Comparison of ENCODE assay signal across 20 mouse cellular contexts in the genomic region with DNA sequence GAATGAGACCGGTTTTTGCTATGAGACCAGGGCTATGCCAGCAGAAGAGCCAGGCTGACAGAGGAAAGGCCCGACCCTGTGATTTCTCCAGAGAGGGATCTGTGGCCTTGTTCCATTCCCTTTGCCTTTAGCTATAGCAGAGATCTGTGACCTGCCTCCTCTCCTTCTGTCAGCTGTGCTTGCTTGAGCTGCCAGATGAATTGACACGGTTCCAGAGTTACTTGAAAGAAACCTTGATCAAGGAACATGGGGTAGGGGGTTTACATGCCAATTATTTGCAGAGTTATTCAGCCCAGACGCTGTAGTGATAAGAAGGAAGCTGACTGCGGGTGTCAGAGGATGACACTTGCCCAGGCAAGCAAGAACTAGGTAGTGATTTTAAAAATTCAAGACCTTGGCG. TPM values are rescaled to one million over a fixed set of nuclear protein-coding genes. Genes with fewer than 3 reads are reported as not detected.
DNase-seq lines count a peak whose midpoint lies in the region; ATAC-seq and TF ChIP-seq lines count a peak whose summit lies in the region.
"Had no signal": no experiment of that assay in that cellular context is flagged by ENCODE, and none has a peak within 500 bp of the region (broad histone marks: within the 10 kb centered on the region; RNA-seq: fewer than 3 reads in every experiment).

No protein-coding gene starts in this region.

- no peak overlapping the region for H3K4me3 ChIP-seq in cerebellum, adult 2 months (replicated peaks; ENCODE audit: insufficient read depth, low read depth, low read length)
- no peak overlapping the region; the same call in 1 of the 2 replicates for H3K4me3 ChIP-seq in heart, adult 2 months
- H3K4me3 ChIP-seq in hindbrain, embryonic 15.5 days, result no peak overlapping the region
- H3K4me3 ChIP-seq in midbrain, embryonic 15.5 days, result no peak overlapping the region
- H3K4me3 ChIP-seq: embryonic facial prominence, embryonic 12.5 days; kidney, embryonic 15.5 days; limb, embryonic 15.5 days; stomach, embryonic 15.5 days had no signal

- DNase-seq in cerebellum, postnatal 10 days, result peak; percentile 64
- no peak for DNase-seq in cerebellum, adult 2 months
- DNase-seq in heart, adult 2 months, result no peak
- no peak for DNase-seq in heart, postnatal 36 days
- no peak for DNase-seq in thymus, postnatal 36 days
- no peak for DNase-seq in frontal cortex, postnatal 25 days (ENCODE audit: low spot score in 2 of 2)
- DNase-seq: adrenal gland, adult 2 months; cerebellum, adult 11 months; heart, postnatal 10 days; lung, postnatal 10 days; spleen, adult 18-20 months; thymus, adult 2 months had no signal

- intact Hi-C loops in heart, adult 2 months (cut with DNase I), result no loop called here
- intact Hi-C loops in heart, postnatal 36 days (cut with DNase I), result no loop called here

- no peaks in the 10 kb centered on the region for H3K9me3 ChIP-seq in hindbrain, embryonic 15.5 days
- no peaks in the 10 kb centered on the region for H3K9me3 ChIP-seq in midbrain, embryonic 15.5 days
- H3K9me3 ChIP-seq: embryonic facial prominence, embryonic 12.5 days; kidney, embryonic 15.5 days; limb, embryonic 15.5 days; stomach, embryonic 15.5 days had no signal

- H3K79me2 ChIP-seq in heart, adult 2 months (replicated peaks; ENCODE audit: control insufficient read depth, insufficient read depth, low read length), result no peaks in the 10 kb centered on the region

- no peak for TF ChIP-seq POLR2A in cerebellum, adult 2 months (IDR thresholded peaks at IDR 0.05; ENCODE audit: borderline replicate concordance, insufficient read depth, low read length)
- TF ChIP-seq POLR2A in heart, adult 2 months (IDR thresholded peaks at IDR 0.05; ENCODE audit: insufficient read depth, low read depth, low read length), result no peak

- H3K27me3 ChIP-seq in cerebellum, adult 2 months (ENCODE audit: control insufficient read depth, insufficient read depth, low read length), result no peaks in the 10 kb centered on the region
- H3K27me3 ChIP-seq in heart, adult 2 months (ENCODE audit: control insufficient read depth, insufficient read depth, low read length), result no peaks in the 10 kb centered on the region
- H3K27me3 ChIP-seq in hindbrain, embryonic 15.5 days, result no peaks in the 10 kb centered on the region
- no peaks in the 10 kb centered on the region for H3K27me3 ChIP-seq in midbrain, embryonic 15.5 days (replicated peaks)
- H3K27me3 ChIP-seq: embryonic facial prominence, embryonic 12.5 days; kidney, embryonic 15.5 days; limb, embryonic 15.5 days; stomach, embryonic 15.5 days had no signal

- ATAC-seq in hindbrain, embryonic 15.5 days (ENCODE audit: low FRiP score, low read depth), result no peak
- no peak for ATAC-seq in midbrain, embryonic 15.5 days (replicated peaks)
- ATAC-seq: CD4-positive, CD25-positive, alpha-beta regulatory T cell, adult 4 months had no signal

- TF ChIP-seq EP300 in heart, adult 2 months (IDR thresholded peaks at IDR 0.05; ENCODE audit: insufficient read depth, low read depth, low read length), result no peak

- no peak for TF ChIP-seq CTCF in cerebellum, adult 2 months (IDR thresholded peaks at IDR 0.05; ENCODE audit: borderline replicate concordance, insufficient read depth, low read depth, low read length)
- no peak for TF ChIP-seq CTCF in heart, adult 2 months (IDR thresholded peaks at IDR 0.05)

- H3K9ac ChIP-seq in heart, adult 2 months (ENCODE audit: low read depth, low read length), result peak overlapping the region; percentile 6
- H3K9ac ChIP-seq in hindbrain, embryonic 15.5 days, result no peak overlapping the region
- no peak overlapping the region for H3K9ac ChIP-seq in midbrain, embryonic 15.5 days
- H3K9ac ChIP-seq: embryonic facial prominence, embryonic 12.5 days; kidney, embryonic 15.5 days; limb, embryonic 15.5 days; stomach, embryonic 15.5 days had no signal

- H3K4me1 ChIP-seq in cerebellum, adult 2 months (ENCODE audit: control insufficient read depth, insufficient read depth, low read length), result peaks cover 3% of the 10 kb centered on the region
- H3K4me1 ChIP-seq in heart, adult 2 months (ENCODE audit: control insufficient read depth, insufficient read depth, low read length), result no peaks in the 10 kb centered on the region; the same call in 1 of the 2 replicates
- peaks cover 13% of the 10 kb centered on the region for H3K4me1 ChIP-seq in hindbrain, embryonic 15.5 days (replicated peaks)
- peaks cover 15% of the 10 kb centered on the region for H3K4me1 ChIP-seq in midbrain, embryonic 15.5 days
- H3K4me1 ChIP-seq: embryonic facial prominence, embryonic 12.5 days; limb, embryonic 15.5 days had no signal

- 51% methylated on average over 6 of the region's 6 CpGs for WGBS in cerebellum, adult 2 months
- 46% methylated on average over 6 of the region's 6 CpGs for WGBS in heart, adult 2 months
- 53% methylated on average over 6 of the region's 6 CpGs for WGBS in hindbrain, embryonic 15.5 days
- 28% methylated on average over 6 of the region's 6 CpGs for WGBS in midbrain, embryonic 15.5 days

- H3K4me2 ChIP-seq in hindbrain, embryonic 15.5 days, result no peak overlapping the region
- no peak overlapping the region for H3K4me2 ChIP-seq in midbrain, embryonic 15.5 days
- H3K4me2 ChIP-seq: embryonic facial prominence, embryonic 12.5 days; kidney, embryonic 15.5 days; limb, embryonic 15.5 days; stomach, embryonic 15.5 days had no signal

- no peak overlapping the region for H3K27ac ChIP-seq in cerebellum, adult 2 months (ENCODE audit: insufficient read depth, low read length)
- H3K27ac ChIP-seq in heart, adult 2 months, result peak overlapping the region; percentile 66
- H3K27ac ChIP-seq in hindbrain, embryonic 15.5 days (replicated peaks), result 0 out of 2 replicates have a peak overlapping the region, but pooled peaks have one; percentile 31
- peak overlapping the region; percentile 60; the same call in 1 of the 2 replicates for H3K27ac ChIP-seq in midbrain, embryonic 15.5 days
- H3K27ac ChIP-seq: embryonic facial prominence, embryonic 12.5 days; kidney, embryonic 15.5 days; limb, embryonic 15.5 days; stomach, embryonic 15.5 days had no signal

- H3K36me3 ChIP-seq in heart, adult 2 months (ENCODE audit: control insufficient read depth, insufficient read depth, low read length), result no peaks in the 10 kb centered on the region
- H3K36me3 ChIP-seq in hindbrain, embryonic 15.5 days, result no peaks in the 10 kb centered on the region
- H3K36me3 ChIP-seq in midbrain, embryonic 15.5 days (replicated peaks), result no peaks in the 10 kb centered on the region
- H3K36me3 ChIP-seq: embryonic facial prominence, embryonic 12.5 days; G1E; kidney, embryonic 15.5 days; limb, embryonic 15.5 days; stomach, embryonic 15.5 days had no signal

RNA-seq across cellular contexts. Expression of a gene that starts 20.3 kb away (rescaled TPM):
- polyA plus RNA-seq in cerebellum, adult 2 months (2012; rRNA removed), result 65.9 and 66.7 TPM in 2 replicates
- 100 to 1,000 TPM; 339 to 480 TPM for total RNA-seq in heart, adult 2 months (2021)
- polyA plus RNA-seq in heart, adult 2 months (2012; rRNA removed), result 117 and 163 TPM in 2 replicates
- total RNA-seq in heart, postnatal 36 days (2021), result 100 to 1,000 TPM; 505 to 575 TPM
- 62.1 and 65.3 TPM in 2 replicates for polyA plus RNA-seq in hindbrain, embryonic 15.5 days (2015; fragmentation: Nextera tagmentation; extraction: Ambion mirVana)
- polyA plus RNA-seq in midbrain, embryonic 15.5 days (2015; fragmentation: Nextera tagmentation; extraction: Ambion mirVana), result 68.7 TPM in 2 replicates
- polyA plus RNA-seq: G1E had no signal

RNA-seq across cellular contexts. Expression of a gene that starts 24.6 kb away (rescaled TPM):
- polyA plus RNA-seq in cerebellum, adult 2 months (2012; rRNA removed), result 69.1 and 74.9 TPM in 2 replicates
- 10 to 100 TPM; 38.6 to 46.0 TPM for total RNA-seq in heart, adult 2 months (2021)
- polyA plus RNA-seq in heart, adult 2 months (2012; rRNA removed), result 20.0 and 32.3 TPM in 2 replicates
- 10 to 100 TPM; 44.5 to 47.6 TPM for total RNA-seq in heart, postnatal 36 days (2021)
- 81.4 and 86.2 TPM in 2 replicates for polyA plus RNA-seq in hindbrain, embryonic 15.5 days (2015; fragmentation: Nextera tagmentation; extraction: Ambion mirVana)
- polyA plus RNA-seq in midbrain, embryonic 15.5 days (2015; fragmentation: Nextera tagmentation; extraction: Ambion mirVana), result 79.4 and 83.9 TPM in 2 replicates

Comparison
In these comparisons a context has a peak if more than half of its experiments do, and no peak if none do; other contexts are left out.
1. DNase-seq: peak in cerebellum, postnatal 10 days (2 of 2); none in cerebellum, adult 2 months (0 of 2), heart, adult 2 months (0 of 2), heart, postnatal 36 days (0 of 2), thymus, postnatal 36 days (0 of 2) and frontal cortex, postnatal 25 days (0 of 2).